Comparison of ENCODE assay signal across 12 mouse cellular contexts in the genomic region with DNA sequence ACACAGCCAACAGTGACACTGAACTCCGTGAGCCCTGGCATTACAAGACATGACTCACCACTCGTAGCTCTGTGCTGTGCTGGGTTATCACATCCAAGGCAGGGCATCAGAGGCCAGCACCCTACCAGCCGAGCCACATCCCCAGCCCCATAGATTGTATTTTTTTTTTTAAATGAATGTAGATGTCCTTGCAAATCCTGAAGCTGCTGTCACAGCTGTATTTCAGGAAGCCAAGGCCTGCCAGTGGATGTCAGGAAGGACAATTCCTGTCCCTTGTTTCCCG. TPM values are rescaled to one million over a fixed set of nuclear protein-coding genes. Genes with fewer than 3 reads are reported as not detected.
DNase-seq lines count a peak whose midpoint lies in the region; ATAC-seq and TF ChIP-seq lines count a peak whose summit lies in the region.
"Had no signal": no experiment of that assay in that cellular context is flagged by ENCODE, and none has a peak within 500 bp of the region (broad histone marks: within the 10 kb centered on the region; RNA-seq: fewer than 3 reads in every experiment).

No protein-coding gene starts in this region.

- no peak overlapping the region for H3K4me3 ChIP-seq in forebrain, postnatal 0 days (ENCODE audit: low read depth, low read length)
- no peak overlapping the region for H3K4me3 ChIP-seq in forebrain, embryonic 15.5 days
- no peak overlapping the region for H3K4me3 ChIP-seq in midbrain, embryonic 10.5 days
- H3K4me3 ChIP-seq in midbrain, embryonic 15.5 days: no peak overlapping the region
- no peak overlapping the region for H3K4me3 ChIP-seq in heart, postnatal 0 days (ENCODE audit: low read depth, low read length)
- no peak overlapping the region for H3K4me3 ChIP-seq in olfactory bulb, adult 2 months (ENCODE audit: insufficient read depth, low read depth, low read length)
- H3K4me3 ChIP-seq: hindbrain, embryonic 15.5 days; limb, embryonic 15.5 days had no signal

- no peaks in the 10 kb centered on the region for H3K36me3 ChIP-seq in forebrain, postnatal 0 days (ENCODE audit: insufficient read depth)
- no peaks in the 10 kb centered on the region for H3K36me3 ChIP-seq in forebrain, embryonic 15.5 days
- no peaks in the 10 kb centered on the region for H3K36me3 ChIP-seq in midbrain, embryonic 10.5 days
- no peaks in the 10 kb centered on the region for H3K36me3 ChIP-seq in midbrain, embryonic 15.5 days (replicated peaks)
- no peaks in the 10 kb centered on the region for H3K36me3 ChIP-seq in heart, postnatal 0 days (replicated peaks; ENCODE audit: control insufficient read depth, insufficient read depth, low read length)
- H3K36me3 ChIP-seq: hindbrain, embryonic 15.5 days; limb, embryonic 15.5 days had no signal

- H3K27ac ChIP-seq in forebrain, postnatal 0 days (ENCODE audit: low read depth, low read length): no peak overlapping the region
- H3K27ac ChIP-seq in forebrain, embryonic 15.5 days (replicated peaks): no peak overlapping the region
- 0 out of 2 replicates have a peak overlapping the region, but pooled peaks have one; percentile 28 for H3K27ac ChIP-seq in midbrain, embryonic 10.5 days (replicated peaks)
- H3K27ac ChIP-seq in midbrain, embryonic 15.5 days: no peak overlapping the region
- H3K27ac ChIP-seq in heart, postnatal 0 days (ENCODE audit: low read depth): peak overlapping the region; percentile 37; the same call in 1 of the 2 replicates
- peak overlapping the region; percentile 37 for H3K27ac ChIP-seq in olfactory bulb, adult 2 months (ENCODE audit: insufficient read depth, low read depth, low read length)
- H3K27ac ChIP-seq: hindbrain, embryonic 15.5 days had no signal

- no peak for TF ChIP-seq EP300 in heart, postnatal 0 days (IDR thresholded peaks at IDR 0.05; ENCODE audit: low read depth)

- H3K9ac ChIP-seq in forebrain, postnatal 0 days: no peak overlapping the region
- H3K9ac ChIP-seq in forebrain, embryonic 15.5 days (replicated peaks): no peak overlapping the region
- no peak overlapping the region for H3K9ac ChIP-seq in midbrain, embryonic 15.5 days
- H3K9ac ChIP-seq in heart, postnatal 0 days (replicated peaks; ENCODE audit: low read depth, low read length): no peak overlapping the region
- H3K9ac ChIP-seq: hindbrain, embryonic 15.5 days; limb, embryonic 15.5 days had no signal

- no peak for TF ChIP-seq POLR2A in olfactory bulb, adult 2 months (IDR thresholded peaks at IDR 0.05; ENCODE audit: insufficient read depth, low read depth, low read length)

- ATAC-seq in forebrain, postnatal 0 days: 0 out of 2 replicates have a peak, but pooled peaks have one; percentile 20
- ATAC-seq in forebrain, embryonic 15.5 days (replicated peaks): no peak
- no peak for ATAC-seq in midbrain, embryonic 15.5 days (replicated peaks)
- no peak for ATAC-seq in heart, postnatal 0 days (ENCODE audit: insufficient read depth, low read depth)
- no peak for ATAC-seq in CD4-positive, CD25-positive, alpha-beta regulatory T cell, adult 4 months
- ATAC-seq: activated CD4-positive, CD25-positive, alpha-beta regulatory T cell, adult 4 months had no signal

- no peaks in the 10 kb centered on the region for H3K9me3 ChIP-seq in forebrain, postnatal 0 days (ENCODE audit: low read length)
- H3K9me3 ChIP-seq in forebrain, embryonic 15.5 days: no peaks in the 10 kb centered on the region
- no peaks in the 10 kb centered on the region for H3K9me3 ChIP-seq in midbrain, embryonic 10.5 days (replicated peaks)
- H3K9me3 ChIP-seq in midbrain, embryonic 15.5 days: no peaks in the 10 kb centered on the region
- no peaks in the 10 kb centered on the region for H3K9me3 ChIP-seq in heart, postnatal 0 days (replicated peaks; ENCODE audit: control insufficient read depth, low read length)
- H3K9me3 ChIP-seq: hindbrain, embryonic 15.5 days; limb, embryonic 15.5 days had no signal

- H3K27me3 ChIP-seq in forebrain, postnatal 0 days (ENCODE audit: insufficient read depth, low read length): no peaks in the 10 kb centered on the region
- H3K27me3 ChIP-seq in forebrain, embryonic 15.5 days: no peaks in the 10 kb centered on the region
- H3K27me3 ChIP-seq in midbrain, embryonic 10.5 days (ENCODE audit: low read depth, poor library complexity, severe bottlenecking): no peaks in the 10 kb centered on the region
- H3K27me3 ChIP-seq in midbrain, embryonic 15.5 days (replicated peaks): no peaks in the 10 kb centered on the region
- H3K27me3 ChIP-seq in heart, postnatal 0 days (ENCODE audit: control insufficient read depth, insufficient read depth, low read length): no peaks in the 10 kb centered on the region
- H3K27me3 ChIP-seq: hindbrain, embryonic 15.5 days; limb, embryonic 15.5 days had no signal

- DNase-seq in forebrain, postnatal 0 days: no peak
- no peak for DNase-seq in midbrain, embryonic 10.5 days (ENCODE audit: low spot score)
- no peak for DNase-seq in heart, postnatal 0 days (ENCODE audit: low spot score)
- no peak for DNase-seq in layer of hippocampus, postnatal 14 days (ENCODE audit: low spot score in 2 of 2)

- no peak for TF ChIP-seq CTCF in forebrain, postnatal 0 days (IDR thresholded peaks at IDR 0.05; ENCODE audit: low read depth)
- no peak for TF ChIP-seq CTCF in heart, postnatal 0 days (IDR thresholded peaks at IDR 0.05; ENCODE audit: low read depth)
- TF ChIP-seq CTCF in olfactory bulb, adult 2 months (IDR thresholded peaks at IDR 0.05; ENCODE audit: insufficient read depth, low read depth, low read length): no peak

- no peak overlapping the region for H3K4me2 ChIP-seq in forebrain, postnatal 0 days (ENCODE audit: low read depth)
- H3K4me2 ChIP-seq in forebrain, embryonic 15.5 days (replicated peaks): no peak overlapping the region
- no peak overlapping the region for H3K4me2 ChIP-seq in midbrain, embryonic 15.5 days
- no peak overlapping the region for H3K4me2 ChIP-seq in heart, postnatal 0 days (ENCODE audit: low read depth, low read length)
- H3K4me2 ChIP-seq: hindbrain, embryonic 15.5 days; limb, embryonic 15.5 days had no signal

- no peaks in the 10 kb centered on the region for H3K4me1 ChIP-seq in forebrain, postnatal 0 days (ENCODE audit: insufficient read depth)
- H3K4me1 ChIP-seq in forebrain, embryonic 15.5 days: 0 out of 2 replicates have a peak, but pooled peaks cover 4% of the 10 kb centered on the region
- peaks cover 52% of the 10 kb centered on the region for H3K4me1 ChIP-seq in midbrain, embryonic 10.5 days
- H3K4me1 ChIP-seq in midbrain, embryonic 15.5 days: no peaks in the 10 kb centered on the region
- H3K4me1 ChIP-seq in heart, postnatal 0 days (ENCODE audit: control insufficient read depth, insufficient read depth): peaks cover 38% of the 10 kb centered on the region
- H3K4me1 ChIP-seq in olfactory bulb, adult 2 months (ENCODE audit: control insufficient read depth, insufficient read depth, low read length): peaks cover 38% of the 10 kb centered on the region

- whole genome bisulfite sequencing in forebrain, postnatal 0 days: 58% methylated on average over 4 of the region's 4 CpGs
- WGBS in forebrain, embryonic 15.5 days: 63% methylated on average over 4 of the region's 4 CpGs
- WGBS in midbrain, embryonic 10.5 days: 73% methylated on average over 4 of the region's 4 CpGs
- 63% methylated on average over 4 of the region's 4 CpGs for WGBS in midbrain, embryonic 15.5 days
- WGBS in heart, postnatal 0 days: 24% methylated on average over 4 of the region's 4 CpGs
- 25% methylated on average over 4 of the region's 4 CpGs for WGBS in olfactory bulb, adult 2 months

RNA-seq across cellular contexts. Expression of gene Ankdd1a, which starts 26.4 kb away (rescaled TPM):
- total RNA-seq in forebrain, postnatal 0 days (2014; rRNA removed): 3.3 TPM in 2 replicates
- polyA plus RNA-seq in forebrain, postnatal 0 days (2015; fragmentation: Nextera tagmentation; extraction: Ambion mirVana): 0.25 and 0.50 TPM in 2 replicates
- polyA plus RNA-seq in forebrain, embryonic 15.5 days (2015; fragmentation: Nextera tagmentation; extraction: Ambion mirVana): 0.23 and 0.26 TPM in 2 replicates
- polyA plus RNA-seq in midbrain, embryonic 10.5 days (2016; fragmentation: Nextera tagmentation; extraction: Ambion mirVana): 0.10 TPM in 1 of 2 replicates, not detected in the other
- 1.0 and 1.7 TPM in 2 replicates for polyA plus RNA-seq in midbrain, embryonic 15.5 days (2015; fragmentation: Nextera tagmentation; extraction: Ambion mirVana)
- total RNA-seq in heart, postnatal 0 days (2014; rRNA removed; ENCODE audit: low replicate concordance): not detected in 2 replicates
- polyA plus RNA-seq in heart, postnatal 0 days (2015; fragmentation: Nextera tagmentation; extraction: Ambion mirVana): not detected in 2 replicates
- polyA plus RNA-seq in olfactory bulb, adult 2 months (2012; ENCODE audit: insufficient read depth, insufficient read length, low replicate concordance, missing spikeins): not detected in 2 replicates
- polyA plus RNA-seq in CD4-positive, CD25-positive, alpha-beta regulatory T cell, adult 4 months (2017; shearing (Covaris generic)): under 1 TPM in 1 of 2 experiments, not detected in 1; 0.35 TPM
- 1 to 10 TPM; 1.7 to 1.9 TPM for total RNA-seq in layer of hippocampus, postnatal 14 days (2021)

RNA-seq across cellular contexts. Expression of gene Plekho2, which starts 33.5 kb away (rescaled TPM):
- total RNA-seq in forebrain, postnatal 0 days (2014; rRNA removed): 5.2 and 5.4 TPM in 2 replicates
- polyA plus RNA-seq in forebrain, postnatal 0 days (2015; fragmentation: Nextera tagmentation; extraction: Ambion mirVana): 3.1 and 4.0 TPM in 2 replicates
- 5.1 and 5.2 TPM in 2 replicates for polyA plus RNA-seq in forebrain, embryonic 15.5 days (2015; fragmentation: Nextera tagmentation; extraction: Ambion mirVana)
- polyA plus RNA-seq in midbrain, embryonic 10.5 days (2016; fragmentation: Nextera tagmentation; extraction: Ambion mirVana): 13.4 and 13.9 TPM in 2 replicates
- polyA plus RNA-seq in midbrain, embryonic 15.5 days (2015; fragmentation: Nextera tagmentation; extraction: Ambion mirVana): 4.5 and 5.0 TPM in 2 replicates
- 12.8 and 21.0 TPM in 2 replicates for total RNA-seq in heart, postnatal 0 days (2014; rRNA removed; ENCODE audit: low replicate concordance)
- 7.6 and 8.3 TPM in 2 replicates for polyA plus RNA-seq in heart, postnatal 0 days (2015; fragmentation: Nextera tagmentation; extraction: Ambion mirVana)
- not detected in 2 replicates for polyA plus RNA-seq in olfactory bulb, adult 2 months (2012; ENCODE audit: insufficient read depth, insufficient read length, low replicate concordance, missing spikeins)
- polyA plus RNA-seq in CD4-positive, CD25-positive, alpha-beta regulatory T cell, adult 4 months (2017; shearing (Covaris generic)): 10 to 100 TPM; 53.6 to 81.0 TPM
- 1 to 10 TPM; 7.5 to 9.4 TPM for total RNA-seq in layer of hippocampus, postnatal 14 days (2021)

RNA-seq across cellular contexts. Expression of gene Pif1, which starts 40.6 kb away (rescaled TPM):
- 1.5 and 3.7 TPM in 2 replicates for total RNA-seq in forebrain, postnatal 0 days (2014; rRNA removed)
- polyA plus RNA-seq in forebrain, postnatal 0 days (2015; fragmentation: Nextera tagmentation; extraction: Ambion mirVana): 0.75 and 1.0 TPM in 2 replicates
- 11.8 and 12.4 TPM in 2 replicates for polyA plus RNA-seq in forebrain, embryonic 15.5 days (2015; fragmentation: Nextera tagmentation; extraction: Ambion mirVana)
- polyA plus RNA-seq in midbrain, embryonic 10.5 days (2016; fragmentation: Nextera tagmentation; extraction: Ambion mirVana): 27.8 and 29.3 TPM in 2 replicates
- 2.3 and 2.7 TPM in 2 replicates for polyA plus RNA-seq in midbrain, embryonic 15.5 days (2015; fragmentation: Nextera tagmentation; extraction: Ambion mirVana)
- 7.1 and 32.7 TPM in 2 replicates for total RNA-seq in heart, postnatal 0 days (2014; rRNA removed; ENCODE audit: low replicate concordance)
- polyA plus RNA-seq in heart, postnatal 0 days (2015; fragmentation: Nextera tagmentation; extraction: Ambion mirVana): 2.5 and 2.6 TPM in 2 replicates
- not detected in 2 replicates for polyA plus RNA-seq in olfactory bulb, adult 2 months (2012; ENCODE audit: insufficient read depth, insufficient read length, low replicate concordance, missing spikeins)
- 1 to 10 TPM in 1 of 2 experiments, under 1 TPM in 1; 0.73 to 1.1 TPM for polyA plus RNA-seq in CD4-positive, CD25-positive, alpha-beta regulatory T cell, adult 4 months (2017; shearing (Covaris generic))
- under 1 TPM; 0.67 to 0.69 TPM for total RNA-seq in layer of hippocampus, postnatal 14 days (2021)
- total RNA-seq: neutrophil, adult 5-6 weeks had no signal

Comparison
In these comparisons a context has a peak if more than half of its experiments do, and no peak if none do; other contexts are left out.
1. H3K27ac ChIP-seq: peak in midbrain, embryonic 10.5 days (single experiment), heart, postnatal 0 days (single experiment) and olfactory bulb, adult 2 months (single experiment); none in forebrain, postnatal 0 days (single experiment), forebrain, embryonic 15.5 days (single experiment) and midbrain, embryonic 15.5 days (single experiment).